Mouse (Mus musculus): ENCODE data around the gene Atp6v1fnb. TPM values are rescaled to one million over a fixed set of nuclear protein-coding genes. Genes with fewer than 3 reads are reported as not detected.

The Atp6v1fnb gene
- total RNA-seq, 2 experiments from 2014 or later = not detected

Other genes with a start within 250 kb of the Atp6v1fnb start
- 1 to 10 TPM; 4.6 to 5.9 TPM for gene Hilpda, start 198.9 kb upstream of the Atp6v1fnb start, total RNA-seq (2021)
- gene Fam71f2, start 191.8 kb upstream of the Atp6v1fnb start, total RNA-seq (2021) = not detected
- gene Fam71f1, start 152.3 kb upstream of the Atp6v1fnb start, total RNA-seq (2021) = not detected
- gene Calu, start 123.4 kb upstream of the Atp6v1fnb start, total RNA-seq (2021) = 100 to 1,000 TPM; 239 to 241 TPM
- not detected for gene Opn1sw, start 83.0 kb upstream of the Atp6v1fnb start, total RNA-seq (2021)
- gene Ccdc136, start 75.1 kb upstream of the Atp6v1fnb start, total RNA-seq (2021) = 1 to 10 TPM; 1.6 to 2.1 TPM
- gene Flnc, start 38.2 kb upstream of the Atp6v1fnb start, total RNA-seq (2021) = 100 to 1,000 TPM; 215 to 222 TPM
- gene Atp6v1f, start 3.7 kb upstream of the Atp6v1fnb start, total RNA-seq (2021) = 100 to 1,000 TPM; 111 to 118 TPM
- gene Kcp, start 36.5 kb downstream of the Atp6v1fnb start, total RNA-seq (2021) = 1 to 10 TPM; 2.6 to 3.1 TPM
- gene Irf5, start 55.2 kb downstream of the Atp6v1fnb start, total RNA-seq (2021) = 1 to 10 TPM; 2.8 to 4.3 TPM
- gene Tnpo3, start 138.4 kb downstream of the Atp6v1fnb start, total RNA-seq (2021) = 10 to 100 TPM; 43.6 to 44.9 TPM
- gene Tspan33, start 222.8 kb downstream of the Atp6v1fnb start, total RNA-seq (2021) = 1 to 10 TPM; 2.3 to 3.4 TPM

All from heart, adult 18-20 months (tissue).